In genomic region chr8:92673555-92674243, GRCm38 (mm10) we compare ENCODE assay signal across 9 mouse cellular contexts. TPM values are rescaled to one million over a fixed set of nuclear protein-coding genes. Genes with fewer than 3 reads are reported as not detected.
A peak's percentile ranks its signal among the peaks of the same experiment; 100 is the strongest.
DNase-seq lines count a peak whose midpoint lies in the region; ATAC-seq lines count a peak whose summit lies in the region.
"Had no signal": no experiment of that assay in that cellular context is flagged by ENCODE, and none has a peak within 500 bp of the region (broad histone marks: within the 10 kb centered on the region; RNA-seq: fewer than 3 reads in every experiment).

No protein-coding gene starts in this region.

- H3K27me3 ChIP-seq in hindbrain, embryonic 14.5 days (ENCODE audit: control insufficient read depth, insufficient read depth, low read length) = peaks cover 93% of the 10 kb centered on the region
- peaks cover 84% of the 10 kb centered on the region for H3K27me3 ChIP-seq in midbrain, embryonic 12.5 days

- peak overlapping the region; percentile 41 for H3K4me3 ChIP-seq in hindbrain, embryonic 14.5 days (replicated peaks; ENCODE audit: low read length)
- peak overlapping the region; percentile 53 for H3K4me3 ChIP-seq in midbrain, embryonic 12.5 days

- peak overlapping the region; percentile 52; the same call in 1 of the 2 replicates for H3K9ac ChIP-seq in hindbrain, embryonic 14.5 days
- peak overlapping the region; percentile 53 for H3K9ac ChIP-seq in midbrain, embryonic 12.5 days (replicated peaks)

- intact Hi-C loops in left cerebral cortex, postnatal 25 days (cut with DNase I) = no loop called here

- no peaks in the 10 kb centered on the region for H3K9me3 ChIP-seq in hindbrain, embryonic 14.5 days (ENCODE audit: control insufficient read depth, low read length)
- H3K9me3 ChIP-seq in midbrain, embryonic 12.5 days = no peaks in the 10 kb centered on the region

- peak; percentile 77 for ATAC-seq in hindbrain, embryonic 14.5 days (ENCODE audit: low FRiP score)
- peak; percentile 77 for ATAC-seq in midbrain, embryonic 12.5 days (ENCODE audit: low FRiP score, low read depth)
- ATAC-seq in megakaryocyte, adult 5-6 weeks (ENCODE audit: poor library complexity, severe bottlenecking) = no peak

- H3K4me1 ChIP-seq in hindbrain, embryonic 14.5 days (replicated peaks; ENCODE audit: control insufficient read depth, insufficient read depth, low read length) = peaks cover 34% of the 10 kb centered on the region
- peaks cover 47% of the 10 kb centered on the region for H3K4me1 ChIP-seq in midbrain, embryonic 12.5 days

- H3K36me3 ChIP-seq in hindbrain, embryonic 14.5 days (replicated peaks; ENCODE audit: control insufficient read depth, insufficient read depth) = no peaks in the 10 kb centered on the region
- H3K36me3 ChIP-seq in midbrain, embryonic 12.5 days = no peaks in the 10 kb centered on the region

- H3K4me2 ChIP-seq in hindbrain, embryonic 14.5 days (replicated peaks) = peak overlapping the region; percentile 86
- H3K4me2 ChIP-seq in midbrain, embryonic 12.5 days (replicated peaks) = peak overlapping the region; percentile 97

- peak; percentile 61 for DNase-seq in ZHBTc4 (ENCODE audit: low read depth, low spot score)
- DNase-seq in cerebellum, adult 9-11 months = peak; percentile 19
- DNase-seq in gastrocnemius, adult 18-20 months (ENCODE audit: low spot score) = peak; percentile 24
- peak; percentile 54 for DNase-seq in hindbrain, embryonic 14.5 days (ENCODE audit: low spot score)
- DNase-seq in left cerebral cortex, postnatal 25 days (ENCODE audit: low spot score in 2 of 2) = peak; percentile 14 to 20
- DNase-seq in testis, postnatal 10 days (ENCODE audit: low spot score) = peak; percentile 51

- 2% methylated on average over 28 of the region's 30 CpGs for WGBS in hindbrain, embryonic 14.5 days
- WGBS in midbrain, embryonic 12.5 days = under 1% methylated on average over 27 of the region's 30 CpGs

- no peak overlapping the region for H3K27ac ChIP-seq in hindbrain, embryonic 14.5 days
- H3K27ac ChIP-seq in midbrain, embryonic 12.5 days (replicated peaks) = peak overlapping the region; percentile 10; the same call in 1 of the 2 replicates

RNA-seq across cellular contexts. Expression of gene Irx6, which starts 0.4 kb away (rescaled TPM):
- not detected for total RNA-seq in gastrocnemius, adult 18-20 months (2021)
- 0.86 and 2.3 TPM in 2 replicates for polyA plus RNA-seq in hindbrain, embryonic 14.5 days (2014; fragmentation: Nextera tagmentation; extraction: Ambion mirVana)
- total RNA-seq in left cerebral cortex, postnatal 25 days (2021) = under 1 TPM; 0.18 to 0.37 TPM
- polyA plus RNA-seq in midbrain, embryonic 12.5 days (2016; fragmentation: Nextera tagmentation; extraction: Ambion mirVana) = 3.0 and 3.1 TPM in 2 replicates
- not detected in 2 replicates for total RNA-seq in megakaryocyte, adult 5-6 weeks (2015)
- total RNA-seq in megakaryocyte, adult 5-6 weeks (2017) = not detected in 2 replicates
- total RNA-seq: liver, adult 2 months had no signal
- polyA plus RNA-seq: liver, adult 2 months had no signal
